Mouse (Mus musculus) MEL (cell line): Measurements from ENCODE around the gene Psen1.

Experiments
- CHD2 ChIP-seq: IDR thresholded peaks from 2 replicates; pipeline ENCODE4 v1.6.1; 2011; ENCODE audit warnings: low read length, improper control_type of control experiment
- CTCF ChIP-seq, 3 experiments: IDR thresholded peaks in 2 of 3; conservative IDR thresholded peaks in 1 of 3; 2 replicates each; pipeline ENCODE4 v1.5.1; 2011 to 2012; ENCODE audit warnings: low read length in 3 of 3, low read depth in 2 of 3, mild to moderate bottlenecking in 2 of 3, improper control_type of control experiment in 1 of 3, inconsistent platforms in 1 of 3, mixed read lengths in 1 of 3, moderate library complexity in 1 of 3; ENCODE audit not compliant: control insufficient read depth in 1 of 3, insufficient read depth in 1 of 3, poor library complexity in 1 of 3, severe bottlenecking in 1 of 3
- EP300 ChIP-seq, 2 experiments: IDR thresholded peaks; 2 replicates each; pipeline ENCODE4 v1.6.1; 2011; ENCODE audit warnings: improper control_type of control experiment in 2 of 2, low read length in 2 of 2, low read depth in 1 of 2, mild to moderate bottlenecking in 1 of 2
- GABPA ChIP-seq: IDR thresholded peaks from 2 replicates; pipeline ENCODE4 v1.6.1; 2012; ENCODE audit warnings: low read depth, mild to moderate bottlenecking, inconsistent platforms, low read length, improper control_type of control experiment, moderate library complexity
- HCFC1 ChIP-seq: IDR thresholded peaks from 2 replicates; pipeline ENCODE4 v1.6.1; 2012; ENCODE audit warnings: low read depth, mild to moderate bottlenecking, inconsistent platforms, low read length, improper control_type of control experiment, moderate library complexity
- MAFK ChIP-seq: IDR thresholded peaks from 2 replicates; pipeline ENCODE4 v1.6.1; 2011; ENCODE audit warnings: low read depth, mild to moderate bottlenecking, low read length, improper control_type of control experiment, borderline replicate concordance
- MXI1 ChIP-seq: IDR thresholded peaks from 2 replicates; pipeline ENCODE4 v1.6.1; 2011; ENCODE audit warnings: mild to moderate bottlenecking, low read depth, low read length, improper control_type of control experiment
- POLR2AphosphoS5 ChIP-seq: IDR thresholded peaks from 2 replicates; pipeline ENCODE4 v1.6.1; 2012; ENCODE audit warnings: low read depth, borderline replicate concordance, mild to moderate bottlenecking, inconsistent platforms, low read length, moderate library complexity, mixed read lengths
- TBP ChIP-seq: IDR thresholded peaks from 2 replicates; pipeline ENCODE4 v1.8.0; 2011; ENCODE audit warnings: low read depth, low read length, improper control_type of control experiment
- TCF12 ChIP-seq: IDR thresholded peaks from 2 replicates; pipeline ENCODE4 v1.6.1; 2014; ENCODE audit warnings: low read depth, mild to moderate bottlenecking, inconsistent platforms, low read length, improper control_type of control experiment, moderate library complexity
- USF2 ChIP-seq, 2 experiments: IDR thresholded peaks; 2 replicates each; pipeline ENCODE4 v1.6.1; 2011 to 2012; ENCODE audit warnings: improper control_type of control experiment in 2 of 2, low read length in 2 of 2, borderline replicate concordance in 1 of 2, inconsistent platforms in 1 of 2, low read depth in 1 of 2, mild to moderate bottlenecking in 1 of 2; ENCODE audit not compliant: insufficient read depth in 1 of 2
- ZC3H11A ChIP-seq: IDR thresholded peaks from 2 replicates; pipeline ENCODE4 v1.6.1; 2012; ENCODE audit warnings: low read depth, mild to moderate bottlenecking, inconsistent platforms, low read length, improper control_type of control experiment

DNA sequence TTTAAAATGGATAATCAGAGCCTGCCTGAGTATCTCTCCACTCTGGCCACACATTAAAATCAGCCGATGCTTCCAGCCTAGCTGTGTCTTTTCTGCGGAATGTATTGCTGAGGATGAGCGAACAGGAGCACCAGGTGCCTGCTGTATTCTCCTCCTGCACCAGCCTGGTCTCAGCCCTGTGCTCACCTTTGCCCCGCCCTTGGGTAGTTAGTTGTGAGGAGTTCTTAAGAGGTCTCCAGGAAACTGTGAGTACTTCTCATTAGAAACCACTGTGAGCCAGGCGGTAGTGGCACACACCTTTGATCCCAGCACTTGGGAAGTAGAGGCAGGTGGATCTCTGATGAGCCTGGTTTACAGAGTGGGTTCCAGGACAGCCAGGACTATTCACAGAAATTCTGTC lies 44.3 kb downstream of the Psen1 start:
- no peak for TF ChIP-seq CHD2
- TF ChIP-seq GABPA, result no peak
- no peak for TF ChIP-seq USF2 (IDR thresholded peaks at IDR 0.05; ENCODE audit: borderline replicate concordance in 1 of 2, insufficient read depth in 1 of 2, low read depth in 1 of 2, low read length in 2 of 2)
- no peak for TF ChIP-seq MXI1
- TF ChIP-seq HCFC1, result no peak
- no peak for TF ChIP-seq CTCF (IDR thresholded peaks at IDR 0.05 in 2 of 3, conservative IDR thresholded peaks at IDR 0.05 in 1 of 3; ENCODE audit: control insufficient read depth in 1 of 3, insufficient read depth in 1 of 3, low read depth in 2 of 3, low read length in 3 of 3, poor library complexity in 1 of 3, severe bottlenecking in 1 of 3)
- TF ChIP-seq EP300 (IDR thresholded peaks at IDR 0.05; ENCODE audit: low read depth in 1 of 2, low read length in 2 of 2), result no peak
- no peak for TF ChIP-seq TCF12
- TF ChIP-seq ZC3H11A, result no peak
- TF ChIP-seq MAFK, result no peak
- no peak for TF ChIP-seq TBP
- no peak for TF ChIP-seq POLR2AphosphoS5
